Mouse (Mus musculus): ENCODE measurements around the gene Minpp1.

The Minpp1 gene

GRCm38 (mm10) chr19:32489166-32489895 lies 3.8 kb downstream of the Minpp1 start:
- no peak for DNase-seq (ENCODE audit: low spot score)

- DNase-seq (ENCODE audit: low spot score) = no peak
Observed at GRCm38 (mm10) chr19:32490976-32491375, 5.4 kb downstream of the Minpp1 start.

- DNase-seq (ENCODE audit: low spot score) = no peak
Observed at GRCm38 (mm10) chr19:32492339-32492738, 6.8 kb downstream of the Minpp1 start.

GRCm38 (mm10) chr19:32492981-32493380 lies 7.4 kb downstream of the Minpp1 start:
- no peak for DNase-seq (ENCODE audit: low spot score)

GRCm38 (mm10) chr19:32493471-32493870 lies 7.9 kb downstream of the Minpp1 start:
- DNase-seq (ENCODE audit: low spot score) = no peak

GRCm38 (mm10) chr19:32494611-32495010 lies 9.0 kb downstream of the Minpp1 start:
- no peak for DNase-seq (ENCODE audit: low spot score)

- no peak for DNase-seq (ENCODE audit: low spot score)
Observed at GRCm38 (mm10) chr19:32495034-32495433, 9.5 kb downstream of the Minpp1 start.

GRCm38 (mm10) chr19:32497411-32497810 lies 11.8 kb downstream of the Minpp1 start:
- no peak for DNase-seq (ENCODE audit: low spot score)

- DNase-seq (ENCODE audit: low spot score) = no peak
Observed at GRCm38 (mm10) chr19:32498002-32498401, 12.4 kb downstream of the Minpp1 start.

GRCm38 (mm10) chr19:32501414-32501813 lies 15.8 kb downstream of the Minpp1 start:
- DNase-seq (ENCODE audit: low spot score) = no peak

GRCm38 (mm10) chr19:32506081-32506480 lies 20.5 kb downstream of the Minpp1 start:
- DNase-seq (ENCODE audit: low spot score) = no peak

GRCm38 (mm10) chr19:32506514-32506913 lies 20.9 kb downstream of the Minpp1 start:
- DNase-seq (ENCODE audit: low spot score) = no peak

- DNase-seq (ENCODE audit: low spot score) = no peak
Observed at GRCm38 (mm10) chr19:32507100-32507499, 21.5 kb downstream of the Minpp1 start.

- DNase-seq (ENCODE audit: low spot score) = no peak
Observed at GRCm38 (mm10) chr19:32507526-32507925, 22.0 kb downstream of the Minpp1 start.

- no peak for DNase-seq (ENCODE audit: low spot score)
Observed at GRCm38 (mm10) chr19:32510267-32510666, 24.7 kb downstream of the Minpp1 start.

GRCm38 (mm10) chr19:32510962-32511361 lies 25.4 kb downstream of the Minpp1 start:
- DNase-seq (ENCODE audit: low spot score) = no peak

- DNase-seq (ENCODE audit: low spot score) = no peak
Observed at GRCm38 (mm10) chr19:32512518-32512917, 26.9 kb downstream of the Minpp1 start.

GRCm38 (mm10) chr19:32516575-32516974 lies 31.0 kb downstream of the Minpp1 start:
- no peak for DNase-seq (ENCODE audit: low spot score)

- DNase-seq (ENCODE audit: low spot score) = no peak
Observed at GRCm38 (mm10) chr19:32521446-32521845, 35.9 kb downstream of the Minpp1 start.

GRCm38 (mm10) chr19:32522247-32522646 lies 36.7 kb downstream of the Minpp1 start:
- no peak for DNase-seq (ENCODE audit: low spot score)

GRCm38 (mm10) chr19:32522753-32523307 lies 37.3 kb downstream of the Minpp1 start:
- DNase-seq (ENCODE audit: low spot score) = no peak

GRCm38 (mm10) chr19:32523769-32524515 lies 38.4 kb downstream of the Minpp1 start:
- no peak for DNase-seq (ENCODE audit: low spot score)

- no peak for DNase-seq (ENCODE audit: low spot score)
Observed at GRCm38 (mm10) chr19:32524516-32524860, 38.9 kb downstream of the Minpp1 start.
